Mouse (Mus musculus) ovary, adult 18-20 months (tissue): ENCODE results near the gene Wdr86.
"Not testable (repeated sequence)": the region's sequence is repeated elsewhere in the genome, so short reads cannot be mapped to it uniquely, and the experiment has no call there.

Experiments
- DNase-seq: peaks from one replicate; pipeline ENCODE4 v3.0.0; 2022; ENCODE audit warnings: low spot score, mixed read lengths

Wdr86 gene

GRCm38 (mm10) chr5:24730488-24730871, at the start of gene Wdr86:
Wdr86 (minus strand) TSS chr5:24730727.
- DNase-seq: no peak

- DNase-seq: no peak
Measured at GRCm38 (mm10) chr5:24779881-24780512, 49.5 kb upstream of the Wdr86 start.

- DNase-seq: no peak
Measured at GRCm38 (mm10) chr5:24779321-24779720, 48.8 kb upstream of the Wdr86 start.

GRCm38 (mm10) chr5:24778843-24779140, 48.3 kb upstream of the Wdr86 start:
- no peak for DNase-seq

- DNase-seq: no peak
Measured at GRCm38 (mm10) chr5:24778082-24778842, 47.7 kb upstream of the Wdr86 start.

- DNase-seq: no peak
Measured at GRCm38 (mm10) chr5:24776681-24777080, 46.2 kb upstream of the Wdr86 start.

GRCm38 (mm10) chr5:24774549-24774948, 44.0 kb upstream of the Wdr86 start:
- DNase-seq: not testable (repeated sequence)

- DNase-seq: no peak
Measured at GRCm38 (mm10) chr5:24757816-24758215, 27.3 kb upstream of the Wdr86 start, which contains the start of gene Crygn. Crygn (minus strand) TSS chr5:24758008.

GRCm38 (mm10) chr5:24756931-24757330, 26.4 kb upstream of the Wdr86 start:
- DNase-seq: no peak

- no peak for DNase-seq
Measured at GRCm38 (mm10) chr5:24752175-24752498, 21.6 kb upstream of the Wdr86 start.

- peak; percentile 59 for DNase-seq
Measured at GRCm38 (mm10) chr5:24751305-24752174, 21.0 kb upstream of the Wdr86 start.

- DNase-seq: peak; percentile 75
Measured at GRCm38 (mm10) chr5:24750321-24751304, 20.1 kb upstream of the Wdr86 start.

GRCm38 (mm10) chr5:24749731-24750130, 19.2 kb upstream of the Wdr86 start:
- no peak for DNase-seq

- DNase-seq: no peak
Measured at GRCm38 (mm10) chr5:24747533-24747932, 17.0 kb upstream of the Wdr86 start.

- no peak for DNase-seq
Measured at GRCm38 (mm10) chr5:24743956-24744355, 13.4 kb upstream of the Wdr86 start.

- DNase-seq: no peak
Measured at GRCm38 (mm10) chr5:24741172-24741885, 10.8 kb upstream of the Wdr86 start.

GRCm38 (mm10) chr5:24739141-24739753, 8.7 kb upstream of the Wdr86 start:
- DNase-seq: peak; percentile 77

- no peak for DNase-seq
Measured at GRCm38 (mm10) chr5:24738517-24738916, 8.0 kb upstream of the Wdr86 start.

GRCm38 (mm10) chr5:24737595-24737994, 7.1 kb upstream of the Wdr86 start:
- no peak for DNase-seq

GRCm38 (mm10) chr5:24733771-24734426, 3.4 kb upstream of the Wdr86 start:
- DNase-seq: no peak
